Mouse (Mus musculus): ENCODE data around the gene Fmo3. TPM values are rescaled to one million over a fixed set of nuclear protein-coding genes. Genes with fewer than 3 reads are reported as not detected.

Fmo3 gene
- total and polyA plus RNA-seq, 2 experiments from 2014 or later: not detected

DNA sequence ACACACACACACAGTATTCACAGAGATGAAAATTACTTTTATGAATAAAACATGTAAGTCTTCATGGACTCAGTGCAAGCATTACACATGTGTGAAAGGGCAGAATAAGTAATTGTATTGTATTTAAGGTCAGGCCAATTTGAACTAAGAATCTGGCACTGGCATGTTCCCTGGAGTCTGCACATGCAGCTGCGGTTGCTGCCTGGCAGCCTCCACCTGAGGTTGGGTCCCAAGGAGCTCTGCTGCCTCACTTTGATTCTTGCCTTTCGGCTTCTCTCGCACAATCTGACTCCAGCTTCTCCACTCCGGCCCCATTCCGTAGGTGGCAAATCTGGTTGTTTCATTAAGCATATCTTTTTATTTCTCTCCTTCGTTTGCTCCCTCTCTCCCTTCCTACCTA, 36.4 kb downstream of the Fmo3 start:
- H3K27me3 ChIP-seq (ENCODE audit: control insufficient read depth, insufficient read depth, low read length): no peaks in the 10 kb centered on the region
- TF ChIP-seq CTCF (IDR thresholded peaks at IDR 0.05; ENCODE audit: low read depth): no peak
- no peak for TF ChIP-seq EP300 (IDR thresholded peaks at IDR 0.05; ENCODE audit: low read depth)
- H3K4me1 ChIP-seq (ENCODE audit: control insufficient read depth, insufficient read depth): no peaks in the 10 kb centered on the region
- H3K4me2 ChIP-seq (ENCODE audit: low read depth, low read length): no peak overlapping the region
- H3K27ac ChIP-seq (ENCODE audit: low read depth): no peak overlapping the region
- H3K4me3 ChIP-seq (ENCODE audit: low read depth, low read length): no peak overlapping the region
- H3K9me3 ChIP-seq (replicated peaks; ENCODE audit: control insufficient read depth, low read length): no peaks in the 10 kb centered on the region
- no peak for ATAC-seq (ENCODE audit: insufficient read depth, low read depth)
- no peak overlapping the region for H3K9ac ChIP-seq (replicated peaks; ENCODE audit: low read depth, low read length)
- 83% methylated on average over 6 of the region's 6 CpGs for WGBS
- no peaks in the 10 kb centered on the region for H3K36me3 ChIP-seq (replicated peaks; ENCODE audit: control insufficient read depth, insufficient read depth, low read length)
- no peak for DNase-seq (ENCODE audit: low spot score)

DNA sequence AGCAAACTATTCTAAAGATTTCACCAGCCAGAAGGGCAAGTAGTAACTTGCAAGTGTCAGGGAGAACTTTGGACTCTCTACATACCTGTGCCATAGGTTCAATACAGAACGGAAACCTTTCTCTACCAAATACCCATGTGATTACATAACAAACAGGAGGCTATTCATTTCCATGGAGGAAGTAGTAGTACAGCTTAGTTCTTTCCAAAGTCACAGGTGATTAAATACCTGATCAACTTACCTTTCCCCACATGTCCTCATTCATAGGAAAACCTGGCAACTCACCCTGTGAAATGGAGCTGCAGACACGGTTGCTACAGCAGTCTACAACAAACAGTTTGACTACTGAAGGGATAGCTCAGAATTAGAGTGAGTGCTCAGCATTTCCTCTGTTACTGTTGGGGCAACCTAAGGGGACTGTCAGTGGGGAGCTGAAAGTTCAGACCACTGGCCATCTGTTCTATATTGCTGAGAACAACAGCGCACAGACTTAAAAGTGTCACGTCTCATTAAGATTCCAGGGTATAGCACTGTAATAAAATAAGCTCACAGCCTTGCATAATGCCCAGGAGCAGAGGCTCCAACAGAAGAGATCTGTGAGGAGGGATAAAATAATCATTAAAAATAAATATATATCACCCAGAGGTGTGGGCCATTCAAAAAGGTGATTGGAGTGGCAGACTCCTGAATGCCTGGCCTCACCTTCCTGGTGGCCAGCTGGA, 37.3 kb downstream of the Fmo3 start:
- no peak for ATAC-seq (ENCODE audit: insufficient read depth, low read depth)
- 80% methylated on average over 4 of the region's 4 CpGs for WGBS

GRCm38 (mm10) chr1:162943700-162944099, 40.6 kb downstream of the Fmo3 start:
- no peak for TF ChIP-seq CTCF (IDR thresholded peaks at IDR 0.05; ENCODE audit: low read depth)
- TF ChIP-seq EP300 (IDR thresholded peaks at IDR 0.05; ENCODE audit: low read depth): no peak
- H3K4me1 ChIP-seq (ENCODE audit: control insufficient read depth, insufficient read depth): no peaks in the 10 kb centered on the region
- no peak overlapping the region for H3K27ac ChIP-seq (ENCODE audit: low read depth)
- DNase-seq (ENCODE audit: low spot score): no peak
- no peak overlapping the region for H3K4me3 ChIP-seq (ENCODE audit: low read depth, low read length)
- H3K9ac ChIP-seq (replicated peaks; ENCODE audit: low read depth, low read length): no peak overlapping the region
- no peak overlapping the region for H3K4me2 ChIP-seq (ENCODE audit: low read depth, low read length)
- no peaks in the 10 kb centered on the region for H3K9me3 ChIP-seq (replicated peaks; ENCODE audit: control insufficient read depth, low read length)
- no peak; the same call in 1 of the 2 replicates for ATAC-seq (ENCODE audit: insufficient read depth, low read depth)
- H3K27me3 ChIP-seq (ENCODE audit: control insufficient read depth, insufficient read depth, low read length): no peaks in the 10 kb centered on the region
- H3K36me3 ChIP-seq (replicated peaks; ENCODE audit: control insufficient read depth, insufficient read depth, low read length): no peaks in the 10 kb centered on the region
- WGBS: 51% methylated on average over 6 of the region's 6 CpGs

More for the DNA sequence above, 37.3 kb downstream of the Fmo3 start:
- Histone ChIP-seq H3K27ac (ENCODE audit: low read depth) (no peak overlapping the region), H3K4me3 (ENCODE audit: low read depth, low read length) (no peak overlapping the region), H3K27me3 (ENCODE audit: control insufficient read depth, insufficient read depth, low read length) (no peaks in the 10 kb centered on the region), H3K36me3 (replicated peaks; ENCODE audit: control insufficient read depth, insufficient read depth, low read length) (no peaks in the 10 kb centered on the region), H3K9me3 (replicated peaks; ENCODE audit: control insufficient read depth, low read length) (no peaks in the 10 kb centered on the region), H3K9ac (replicated peaks; ENCODE audit: low read depth, low read length) (no peak overlapping the region), H3K4me1 (ENCODE audit: control insufficient read depth, insufficient read depth) (no peaks in the 10 kb centered on the region), H3K4me2 (ENCODE audit: low read depth, low read length) (no peak overlapping the region)
- TF ChIP-seq EP300 (IDR thresholded peaks at IDR 0.05; ENCODE audit: low read depth) (no peak), CTCF (IDR thresholded peaks at IDR 0.05; ENCODE audit: low read depth) (no peak)
- DNase-seq (ENCODE audit: low spot score): no peak

DNA sequence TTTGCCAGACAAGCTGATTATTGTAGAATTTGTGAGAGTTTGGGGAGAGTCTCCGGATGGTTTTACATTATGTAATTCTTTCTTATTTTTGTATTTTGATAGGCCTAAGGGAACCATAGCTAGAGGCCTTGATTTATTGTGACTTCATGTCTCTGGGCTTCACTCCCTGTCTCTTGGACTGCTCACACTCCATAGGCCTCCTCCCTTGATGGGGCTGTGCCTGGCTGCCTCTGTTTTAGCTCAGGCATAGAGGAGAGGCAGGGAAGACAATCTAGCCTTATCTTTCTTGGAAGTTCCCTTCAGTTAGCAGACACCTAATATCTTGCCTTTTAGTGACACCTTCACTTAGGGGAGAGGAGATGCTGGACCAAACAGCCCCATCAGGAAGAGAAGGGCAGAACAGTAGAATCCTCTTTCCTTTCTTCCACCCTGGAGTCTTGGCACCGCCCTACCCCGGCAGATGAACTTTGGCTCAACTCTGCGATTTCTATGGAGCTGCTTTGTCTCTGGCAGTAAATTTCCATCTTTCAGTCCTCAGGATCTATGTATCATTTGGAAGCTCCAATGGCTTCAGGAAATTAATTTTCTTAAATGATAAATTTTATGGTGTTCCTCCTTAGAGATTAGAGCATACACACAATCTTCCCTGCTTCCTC, 45.5 kb downstream of the Fmo3 start:
- Histone ChIP-seq H3K4me1 (ENCODE audit: control insufficient read depth, insufficient read depth) (no peaks in the 10 kb centered on the region), H3K36me3 (replicated peaks; ENCODE audit: control insufficient read depth, insufficient read depth, low read length) (no peaks in the 10 kb centered on the region), H3K27ac (ENCODE audit: low read depth) (no peak overlapping the region), H3K27me3 (ENCODE audit: control insufficient read depth, insufficient read depth, low read length) (no peaks in the 10 kb centered on the region), H3K9me3 (replicated peaks; ENCODE audit: control insufficient read depth, low read length) (no peaks in the 10 kb centered on the region), H3K9ac (replicated peaks; ENCODE audit: low read depth, low read length) (no peak overlapping the region), H3K4me2 (ENCODE audit: low read depth, low read length) (no peak overlapping the region), H3K4me3 (ENCODE audit: low read depth, low read length) (no peak overlapping the region)
- TF ChIP-seq EP300 (IDR thresholded peaks at IDR 0.05; ENCODE audit: low read depth): no peak
- no peak for TF ChIP-seq CTCF (IDR thresholded peaks at IDR 0.05; ENCODE audit: low read depth)
- ATAC-seq (ENCODE audit: insufficient read depth, low read depth) (peak; percentile 53; the same call in 1 of the 2 replicates), DNase-seq (ENCODE audit: low spot score) (no peak)
- 65% methylated on average over 4 of the region's 4 CpGs for WGBS

- no peak overlapping the region for H3K4me2 ChIP-seq (ENCODE audit: low read depth, low read length)
- ATAC-seq (ENCODE audit: insufficient read depth, low read depth) (0 out of 2 replicates have a peak, but pooled peaks have one; percentile 17), DNase-seq (ENCODE audit: low spot score) (no peak)
- no peak overlapping the region for H3K27ac ChIP-seq (ENCODE audit: low read depth)
- H3K9ac ChIP-seq (replicated peaks; ENCODE audit: low read depth, low read length): no peak overlapping the region
- H3K4me1 ChIP-seq (ENCODE audit: control insufficient read depth, insufficient read depth): no peaks in the 10 kb centered on the region
- H3K4me3 ChIP-seq (ENCODE audit: low read depth, low read length): no peak overlapping the region
- WGBS: 69% methylated on average over 5 of the region's 5 CpGs
- H3K36me3 ChIP-seq (replicated peaks; ENCODE audit: control insufficient read depth, insufficient read depth, low read length): no peaks in the 10 kb centered on the region
- H3K9me3 ChIP-seq (replicated peaks; ENCODE audit: control insufficient read depth, low read length): no peaks in the 10 kb centered on the region
- TF ChIP-seq EP300 (IDR thresholded peaks at IDR 0.05; ENCODE audit: low read depth): no peak
- no peak for TF ChIP-seq CTCF (IDR thresholded peaks at IDR 0.05; ENCODE audit: low read depth)
- H3K27me3 ChIP-seq (ENCODE audit: control insufficient read depth, insufficient read depth, low read length): no peaks in the 10 kb centered on the region
These were observed 46.2 kb downstream of the Fmo3 start for GRCm38 (mm10) chr1:162937970-162938695.

All from heart, postnatal 0 days (tissue).